Mouse (Mus musculus) ZHBTc4 (cell line): ENCODE measurements at regions not wholly inside any gene's neighbourhood (a gene's known extent, or its start where the extent isn't known, plus 50 kb on each side); places are given as distances from the start of the nearest gene placed in this dataset.

ENCODE experiments used
- DNase-seq: peaks from one replicate; pipeline ENCODE4 v3.0.0-alpha.2; 2011; ENCODE audit warnings: low read depth, low spot score

- DNase-seq = no peak
These were observed 67.9 kb upstream of the Gm6993 start for GRCm38 (mm10) chr12:31172451-31173318.

GRCm38 (mm10) chr12:31173512-31173911, 67.1 kb upstream of the Gm6993 start:
- no peak for DNase-seq

GRCm38 (mm10) chr12:31179536-31179935, 61.0 kb upstream of the Gm6993 start:
- DNase-seq = no peak

- no peak for DNase-seq
These were observed 56.9 kb upstream of the Gm6993 start for GRCm38 (mm10) chr12:31183632-31184031.

GRCm38 (mm10) chr12:31184217-31184975, 56.2 kb upstream of the Gm6993 start:
- DNase-seq = no peak

- no peak for DNase-seq
These were observed 55.2 kb upstream of the Gm6993 start for GRCm38 (mm10) chr12:31185177-31185932.

GRCm38 (mm10) chr12:31185933-31186845, 54.4 kb upstream of the Gm6993 start:
- DNase-seq = no peak

GRCm38 (mm10) chr12:31188011-31188576, 52.5 kb upstream of the Gm6993 start:
- DNase-seq = no peak

GRCm38 (mm10) chr12:31190265-31190664, 50.3 kb upstream of the Gm6993 start:
- DNase-seq = no peak
